ENCODE assay signal across 14 mouse cellular contexts in genomic region chr14:18062082-18062772, GRCm38 (mm10).
A peak's percentile ranks its signal among the peaks of the same experiment; 100 is the strongest.
DNase-seq lines count a peak whose midpoint lies in the region; ATAC-seq and TF ChIP-seq lines count a peak whose summit lies in the region.
"Had no signal": no experiment of that assay in that cellular context is flagged by ENCODE, and none has a peak within 500 bp of the region (broad histone marks: within the 10 kb centered on the region; RNA-seq: fewer than 3 reads in every experiment).

No protein-coding gene starts in this region.

- H3K36me3 ChIP-seq in embryonic facial prominence, embryonic 14.5 days (ENCODE audit: control insufficient read depth, insufficient read depth, low read length), result no peaks in the 10 kb centered on the region
- H3K36me3 ChIP-seq in embryonic facial prominence, embryonic 10.5 days (replicated peaks), result no peaks in the 10 kb centered on the region
- H3K36me3 ChIP-seq in liver, embryonic 12.5 days, result no peaks in the 10 kb centered on the region
- H3K36me3 ChIP-seq: heart, embryonic 13.5 days; neural tube, embryonic 12.5 days had no signal

- intact Hi-C loops in left cerebral cortex, postnatal 4 days (cut with DNase I), result no loop called here

- no peak overlapping the region for H3K9ac ChIP-seq in embryonic facial prominence, embryonic 14.5 days (ENCODE audit: low read depth, low read length)
- H3K9ac ChIP-seq in liver, embryonic 12.5 days, result no peak overlapping the region
- H3K9ac ChIP-seq: heart, embryonic 13.5 days; neural tube, embryonic 12.5 days had no signal

- no peak overlapping the region for H3K4me2 ChIP-seq in embryonic facial prominence, embryonic 14.5 days (ENCODE audit: low read depth, low read length)
- H3K4me2 ChIP-seq in liver, embryonic 12.5 days, result no peak overlapping the region
- H3K4me2 ChIP-seq: heart, embryonic 13.5 days; neural tube, embryonic 12.5 days had no signal

- DNase-seq in embryonic facial prominence, embryonic 14.5 days (ENCODE audit: low spot score), result peak; percentile 5
- DNase-seq in embryonic facial prominence, embryonic 10.5 days (ENCODE audit: low spot score), result no peak
- peak; percentile 72 for DNase-seq in brain, embryonic 14.5 days (ENCODE audit: low read depth)
- DNase-seq in layer of hippocampus, adult 2 months (ENCODE audit: low spot score in 2 of 2), result peak; percentile 41 to 58
- DNase-seq in left cerebral cortex, postnatal 4 days, result peak; percentile 6
- no peak for DNase-seq in lung, postnatal 25 days (ENCODE audit: low spot score)
- no peak for DNase-seq in ovary, adult 18-20 months (ENCODE audit: low spot score)
- DNase-seq: adrenal gland, postnatal 36 days; cerebellum, postnatal 25 days; kidney, adult 2 months; lung, postnatal 4 days had no signal

- H3K27me3 ChIP-seq in embryonic facial prominence, embryonic 14.5 days (replicated peaks; ENCODE audit: control insufficient read depth, insufficient read depth, low read length), result no peaks in the 10 kb centered on the region
- no peaks in the 10 kb centered on the region for H3K27me3 ChIP-seq in embryonic facial prominence, embryonic 10.5 days (replicated peaks; ENCODE audit: low read depth, poor library complexity, severe bottlenecking)
- no peaks in the 10 kb centered on the region for H3K27me3 ChIP-seq in liver, embryonic 12.5 days (replicated peaks)
- H3K27me3 ChIP-seq: heart, embryonic 13.5 days; neural tube, embryonic 12.5 days had no signal

- H3K4me3 ChIP-seq in embryonic facial prominence, embryonic 14.5 days (ENCODE audit: low read depth, low read length), result no peak overlapping the region
- no peak overlapping the region for H3K4me3 ChIP-seq in embryonic facial prominence, embryonic 10.5 days
- H3K4me3 ChIP-seq in layer of hippocampus, adult 2 months, result no peak overlapping the region
- no peak overlapping the region for H3K4me3 ChIP-seq in liver, embryonic 12.5 days
- H3K4me3 ChIP-seq: heart, embryonic 13.5 days; neural tube, embryonic 12.5 days had no signal

- no peak for TF ChIP-seq POLR2A in brain, embryonic 14.5 days (IDR thresholded peaks at IDR 0.05; ENCODE audit: borderline replicate concordance, extremely low read depth, insufficient read depth, insufficient read length, poor library complexity, severe bottlenecking)

- no peak for TF ChIP-seq CTCF in brain, embryonic 14.5 days (IDR thresholded peaks at IDR 0.05; ENCODE audit: borderline replicate concordance, extremely low read depth, insufficient read depth, insufficient read length)
- TF ChIP-seq CTCF in layer of hippocampus, adult 2 months (conservative IDR thresholded peaks at IDR 0.05), result no peak

- H3K4me1 ChIP-seq in embryonic facial prominence, embryonic 14.5 days (ENCODE audit: control insufficient read depth, insufficient read depth, low read length), result no peaks in the 10 kb centered on the region
- no peaks in the 10 kb centered on the region for H3K4me1 ChIP-seq in embryonic facial prominence, embryonic 10.5 days
- no peaks in the 10 kb centered on the region for H3K4me1 ChIP-seq in liver, embryonic 12.5 days
- H3K4me1 ChIP-seq: heart, embryonic 13.5 days; neural tube, embryonic 12.5 days had no signal

- 62% methylated on average over 5 of the region's 5 CpGs for WGBS in embryonic facial prominence, embryonic 14.5 days
- WGBS in embryonic facial prominence, embryonic 10.5 days, result 80% methylated on average over 5 of the region's 5 CpGs
- WGBS in liver, embryonic 12.5 days (ENCODE audit: insufficient replicate concordance), result 50% methylated on average over 5 of the region's 5 CpGs

- 0 out of 2 replicates have a peak, but pooled peaks cover 4% of the 10 kb centered on the region for H3K9me3 ChIP-seq in embryonic facial prominence, embryonic 14.5 days (ENCODE audit: control insufficient read depth, low read length)
- H3K9me3 ChIP-seq in embryonic facial prominence, embryonic 10.5 days, result no peaks in the 10 kb centered on the region
- H3K9me3 ChIP-seq in liver, embryonic 12.5 days (replicated peaks), result no peaks in the 10 kb centered on the region
- H3K9me3 ChIP-seq: neural tube, embryonic 12.5 days had no signal

- no peak overlapping the region for H3K27ac ChIP-seq in embryonic facial prominence, embryonic 14.5 days (replicated peaks; ENCODE audit: low read depth, low read length)
- H3K27ac ChIP-seq in embryonic facial prominence, embryonic 10.5 days (replicated peaks), result no peak overlapping the region
- peak overlapping the region; percentile 80 for H3K27ac ChIP-seq in layer of hippocampus, adult 2 months
- H3K27ac ChIP-seq in liver, embryonic 12.5 days, result no peak overlapping the region
- H3K27ac ChIP-seq: heart, embryonic 13.5 days; neural tube, embryonic 12.5 days had no signal

- ATAC-seq in embryonic facial prominence, embryonic 14.5 days (ENCODE audit: low read depth), result no peak
- ATAC-seq in liver, embryonic 12.5 days, result no peak

Comparison
In these comparisons a context has a peak if more than half of its experiments do, and no peak if none do; other contexts are left out.
1. DNase-seq: peak in embryonic facial prominence, embryonic 14.5 days (single experiment), brain, embryonic 14.5 days (single experiment), layer of hippocampus, adult 2 months (2 of 2) and left cerebral cortex, postnatal 4 days (single experiment); none in embryonic facial prominence, embryonic 10.5 days (single experiment), lung, postnatal 25 days (single experiment) and ovary, adult 18-20 months (single experiment).